Mouse (Mus musculus): Measurements from ENCODE around the gene Calb2. TPM values are rescaled to one million over a fixed set of nuclear protein-coding genes. Genes with fewer than 3 reads are reported as not detected.
A peak's percentile ranks its signal among the peaks of the same experiment; 100 is the strongest.

Calb2 gene
- total RNA-seq, 2 experiments from 2014 or later: not detected

DNA sequence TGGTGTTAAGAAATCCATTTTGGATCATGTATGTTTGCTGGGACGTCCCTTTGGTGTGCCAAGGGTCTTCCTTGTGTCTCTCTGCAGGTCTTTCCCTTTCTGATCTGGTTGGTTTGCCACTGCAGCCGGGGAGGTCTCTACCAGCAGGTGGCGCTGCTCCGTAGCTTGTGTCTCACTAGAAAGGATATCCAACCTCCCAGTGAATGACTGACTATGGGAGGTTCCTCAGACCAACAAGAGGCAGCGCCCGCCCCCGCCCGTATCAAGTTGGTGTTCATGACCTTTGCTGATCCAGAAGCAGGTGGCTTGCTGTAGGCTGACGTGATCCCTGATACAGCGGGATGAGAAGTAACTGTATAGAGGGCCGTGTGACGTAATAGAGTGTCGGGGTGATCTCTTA lies 37.5 kb downstream of the Calb2 start:
- peak; percentile 31 to 83 for DNase-seq

- DNase-seq: peak in 1 of 2 experiments; percentile 8
Observed at GRCm38 (mm10) chr8:110119715-110120114, 48.3 kb downstream of the Calb2 start.

DNA sequence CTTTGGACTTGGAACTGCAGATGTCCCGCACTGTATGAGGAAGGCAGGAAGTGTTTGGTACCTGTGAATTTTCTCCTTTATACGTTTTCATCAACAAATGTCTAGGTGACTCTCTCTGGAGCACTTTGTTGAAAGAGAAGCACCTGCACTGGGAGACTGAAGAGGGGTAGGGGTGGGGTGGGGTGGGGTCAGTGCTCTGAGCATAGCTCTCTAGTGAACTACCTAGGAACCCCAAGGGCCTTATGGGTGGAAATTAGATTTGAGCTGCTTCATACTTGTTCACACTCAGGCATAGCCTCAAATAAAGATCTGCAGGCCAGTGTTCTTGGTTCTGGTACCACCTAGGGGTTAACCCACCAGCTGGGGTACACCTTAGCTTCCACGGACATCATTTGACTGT lies 65.4 kb downstream of the Calb2 start, which contains the start of gene Gm17720:
Gene Gm17720, minus strand, starts transcription at position 101 of the 400 bp plus-strand sequence.
- DNase-seq: no peak

DNA sequence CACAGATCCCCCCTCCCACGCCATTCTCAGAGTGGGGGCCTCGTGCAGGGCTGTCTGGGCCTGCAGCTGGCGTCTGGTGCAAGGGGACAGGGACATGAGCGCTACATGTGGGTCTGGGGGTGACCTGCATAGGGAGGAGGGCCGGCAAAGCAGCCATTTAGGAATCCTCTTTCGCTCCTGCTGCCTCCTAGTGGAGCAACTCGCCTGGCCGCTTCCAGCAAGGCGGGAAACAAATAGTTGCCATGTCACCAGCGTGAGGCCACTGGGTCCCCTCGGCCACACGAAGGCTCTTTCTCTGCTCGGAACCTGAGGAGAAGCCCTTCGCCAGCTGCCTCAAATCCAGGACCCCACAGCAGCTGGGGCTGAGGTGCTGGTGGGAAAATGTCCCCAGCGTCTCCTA lies 66.3 kb downstream of the Calb2 start:
- DNase-seq: no peak

DNA sequence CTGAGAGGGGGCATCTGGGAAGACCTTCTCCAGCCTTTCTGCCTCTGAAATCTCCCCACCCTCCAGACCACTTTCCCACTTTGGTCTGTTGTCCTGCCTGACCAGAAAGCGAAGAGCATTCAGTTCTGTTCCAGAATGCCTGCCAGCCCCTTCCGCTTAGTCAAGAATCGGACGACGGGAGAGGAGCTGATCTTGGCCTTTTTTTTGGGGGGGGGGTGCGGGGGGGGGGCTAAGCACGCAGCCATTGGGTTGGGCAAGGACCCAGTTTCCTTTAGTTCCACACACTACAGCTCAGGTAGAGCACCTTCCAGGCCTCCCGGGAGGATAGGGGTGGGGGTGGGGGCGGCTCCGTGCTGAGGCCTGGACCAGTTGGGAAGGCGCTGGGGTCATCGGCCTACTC lies 67.1 kb downstream of the Calb2 start, which contains the start of gene Gm21964:
Gene Gm21964, plus strand, starts transcription at position 301 of the 400 bp plus-strand sequence.
- DNase-seq: no peak

- peak; percentile 17 to 39 for DNase-seq
Observed at GRCm38 (mm10) chr8:110091869-110092268, 76.1 kb downstream of the Calb2 start.

Other genes starting within 250 kb of the Calb2 start
- gene Marveld3, start 206.0 kb downstream of the Calb2 start, total RNA-seq (2021): under 1 TPM in 1 of 2 experiments, not detected in 1; 0.46 TPM
- 1 to 10 TPM in 1 of 2 experiments, under 1 TPM in 1; 0.50 to 3.6 TPM for gene Tat, start 177.8 kb downstream of the Calb2 start, total RNA-seq (2021)
- 1 to 10 TPM; 1.7 to 5.4 TPM for gene Chst4, start 128.5 kb downstream of the Calb2 start, total RNA-seq (2021)
- 1 to 10 TPM; 4.7 to 6.3 TPM for gene Zfp612, start 88.5 kb downstream of the Calb2 start, total RNA-seq (2021)
- gene Gm21964, start 67.0 kb downstream of the Calb2 start, total RNA-seq (2021): not detected
- gene Gm17720, start 65.5 kb downstream of the Calb2 start, total RNA-seq (2021): not detected
- gene Cmtr2, start 47.5 kb upstream of the Calb2 start, total RNA-seq (2021): 1 to 10 TPM; 2.4 to 3.3 TPM
- under 1 TPM; 0.07 to 0.36 TPM for gene Hydin, start 98.8 kb upstream of the Calb2 start, total RNA-seq (2021)

All from heart, adult 18-20 months (tissue).